Mouse (Mus musculus): ENCODE data around the gene BC028528.
"Not testable (repeated sequence)": the region's sequence is repeated elsewhere in the genome, so short reads cannot be mapped to it uniquely, and the experiment has no call there.

BC028528 gene

GRCm38 (mm10) chr3:95905146-95905939 is 13.5 kb upstream of the BC028528 start:
- peak; percentile 56 for DNase-seq

- DNase-seq = peak; percentile 47
These were observed 12.8 kb upstream of the BC028528 start, which contains the start of gene Car14 for GRCm38 (mm10) chr3:95904568-95904967. Gene Car14, minus strand, starts transcription at chr3:95904691.

- peak; percentile 47 for DNase-seq
These were observed 12.1 kb upstream of the BC028528 start for GRCm38 (mm10) chr3:95903753-95904502.

GRCm38 (mm10) chr3:95902643-95903042 is 10.8 kb upstream of the BC028528 start:
- DNase-seq = no peak

GRCm38 (mm10) chr3:95902373-95902625 is 10.5 kb upstream of the BC028528 start:
- DNase-seq = no peak

- peak; percentile 58 for DNase-seq
These were observed 10.0 kb upstream of the BC028528 start for GRCm38 (mm10) chr3:95901616-95902372.

GRCm38 (mm10) chr3:95899800-95900524 is 8.2 kb upstream of the BC028528 start:
- no peak for DNase-seq

- not testable (repeated sequence) for DNase-seq
These were observed 3.7 kb upstream of the BC028528 start for GRCm38 (mm10) chr3:95895501-95895900.

GRCm38 (mm10) chr3:95894317-95895160 is 2.7 kb upstream of the BC028528 start:
- peak; percentile 86 for DNase-seq

- DNase-seq = peak; percentile 97
These were observed 2.0 kb upstream of the BC028528 start, which contains the start of gene Aph1a for GRCm38 (mm10) chr3:95893606-95894316. Gene Aph1a, plus strand, starts transcription at chr3:95893969.

GRCm38 (mm10) chr3:95893126-95893525 is 1.3 kb upstream of the BC028528 start:
- peak; percentile 68 for DNase-seq

- DNase-seq = no peak
These were observed 554 bp upstream of the BC028528 start for GRCm38 (mm10) chr3:95892066-95893052.

GRCm38 (mm10) chr3:95889664-95890063 is 2.1 kb downstream of the BC028528 start:
- DNase-seq = no peak

GRCm38 (mm10) chr3:95887596-95887995 is 4.2 kb downstream of the BC028528 start:
- DNase-seq = peak; percentile 48

GRCm38 (mm10) chr3:95884400-95884799 is 7.4 kb downstream of the BC028528 start:
- DNase-seq = no peak

- peak; percentile 91 for DNase-seq
These were observed 8.9 kb downstream of the BC028528 start for GRCm38 (mm10) chr3:95882816-95883425.

- peak; percentile 95 for DNase-seq
These were observed 9.6 kb downstream of the BC028528 start, which contains the start of gene Ciart for GRCm38 (mm10) chr3:95881979-95882815. Gene Ciart, minus strand, starts transcription at chr3:95882251.

GRCm38 (mm10) chr3:95879063-95879462 is 12.7 kb downstream of the BC028528 start:
- DNase-seq = no peak
